Mouse (Mus musculus) heart, postnatal 14 days (tissue): ENCODE measurements around the gene Adamts13. TPM values are rescaled to one million over a fixed set of nuclear protein-coding genes. Genes with fewer than 3 reads are reported as not detected.

ENCODE experiments used
- DNase-seq, 2 experiments: peaks; one replicate each; pipeline ENCODE4 v3.0.0; 2021 to 2022
- intact Hi-C: fragments of 180-260 bp; cut with DNase I; formaldehyde crosslinking; loops from one replicate; pipeline ENCODE4 v1.15.1; 2025
- total RNA-seq, 2 experiments: library from RNA; stranded (reverse); gene quantifications; 2 replicates each; pipeline ENCODE4 v1.2.3; 2021

Adamts13 gene
- total RNA-seq, 2 experiments from 2014 or later = not detected

- intact Hi-C loops = loop anchor here (5.0 kb wide), 1 partner anchor 121 kb away; no protein-coding TSS in a partner anchor
- peak; percentile 85 for DNase-seq
These were observed 54.6 kb downstream of the Adamts13 start, which contains the start of gene Slc2a6 for GRCm38 (mm10) chr2:27027618-27028436. Slc2a6 (minus strand) TSS chr2:27027998.

- intact Hi-C loops = loop anchor here (5.0 kb wide), 1 partner anchor 121 kb away; no protein-coding TSS in a partner anchor
- no peak for DNase-seq
These were observed 55.3 kb downstream of the Adamts13 start for GRCm38 (mm10) chr2:27028437-27029015.

GRCm38 (mm10) chr2:27032361-27032760, 59.1 kb downstream of the Adamts13 start:
- intact Hi-C loops = no loop called here
- DNase-seq = no peak

DNA sequence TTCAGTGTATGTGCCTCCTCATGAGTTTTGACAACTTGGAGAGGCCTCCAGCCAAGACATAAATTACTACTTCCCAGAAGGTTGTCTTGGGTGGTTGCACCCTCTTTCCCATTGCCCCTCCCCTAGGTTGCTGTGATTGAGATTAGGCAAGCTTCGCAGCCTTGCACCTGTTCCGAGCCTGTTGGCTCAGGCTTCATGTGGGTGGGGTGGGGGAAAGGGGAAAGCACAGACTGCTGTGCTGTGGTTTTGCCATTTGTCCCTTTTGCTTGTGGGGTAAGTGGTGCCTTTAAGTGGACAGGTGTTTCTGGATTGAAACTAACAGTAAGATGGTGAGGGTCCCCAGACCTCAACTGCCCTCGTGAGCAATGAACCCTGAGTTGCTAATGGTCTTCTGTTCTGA, 62.8 kb downstream of the Adamts13 start:
- no peak for DNase-seq

DNA sequence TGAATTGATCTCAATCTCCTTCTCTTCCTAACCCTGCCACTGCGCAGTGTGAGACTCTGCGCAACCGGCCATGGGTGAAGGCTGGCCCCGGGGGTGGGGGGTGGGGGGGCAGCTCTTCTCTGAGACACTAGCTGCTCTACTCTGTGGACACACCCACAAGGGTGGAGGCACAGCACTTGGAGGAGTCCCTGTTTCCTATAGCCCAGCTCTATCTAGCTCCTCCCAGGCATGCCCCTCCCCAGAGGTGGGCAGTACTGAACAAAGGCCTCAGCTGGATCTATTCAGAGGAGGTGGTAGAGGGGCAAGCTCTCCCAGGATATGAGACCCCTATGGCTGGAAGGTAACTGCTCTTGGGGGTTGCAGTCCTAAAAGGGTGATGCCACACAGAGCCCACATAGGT, 63.8 kb downstream of the Adamts13 start:
- DNase-seq = no peak

More for the DNA sequence above, 62.8 kb downstream of the Adamts13 start:
- intact Hi-C loops = no loop called here

GRCm38 (mm10) chr2:27038596-27038995, 65.4 kb downstream of the Adamts13 start:
- peak; percentile 70 to 87 for DNase-seq
- intact Hi-C loops = loop anchor here (1.0 to 2.0 kb wide), 4 partner anchors 22 to 391 kb away; no protein-coding TSS in a partner anchor

More for the DNA sequence above, 63.8 kb downstream of the Adamts13 start:
- intact Hi-C loops = no loop called here

DNA sequence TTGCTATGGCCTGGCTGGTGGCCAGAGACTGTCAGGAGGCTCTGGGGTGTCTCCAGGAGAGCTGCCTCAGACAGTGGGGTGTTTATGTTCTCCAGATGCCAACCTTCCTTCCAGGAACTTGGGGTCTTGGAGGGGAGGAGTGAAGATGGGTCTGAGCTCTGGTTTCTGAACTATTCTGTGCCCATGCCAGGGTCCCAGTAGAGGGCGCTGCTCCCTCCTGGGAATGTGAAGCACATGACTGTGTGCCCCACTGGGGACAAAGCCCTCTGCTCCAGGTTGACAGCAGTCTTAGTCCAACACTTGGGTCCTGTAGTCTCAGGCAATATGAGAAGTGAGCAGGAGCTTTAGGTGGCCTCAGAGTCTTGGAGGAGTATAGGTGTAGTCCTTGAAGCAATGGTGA, 66.1 kb downstream of the Adamts13 start:
- intact Hi-C loops = loop anchor here (2.0 kb wide), 2 partner anchors 22 to 192 kb away; no protein-coding TSS in a partner anchor
- DNase-seq = no peak

GRCm38 (mm10) chr2:27042131-27042844, 69.1 kb downstream of the Adamts13 start:
- no peak for DNase-seq
- intact Hi-C loops = loop anchor here (2.0 to 5.0 kb wide), 2 partner anchors 35 to 77 kb away; partner anchors contain the start of gene Adamtsl2

DNA sequence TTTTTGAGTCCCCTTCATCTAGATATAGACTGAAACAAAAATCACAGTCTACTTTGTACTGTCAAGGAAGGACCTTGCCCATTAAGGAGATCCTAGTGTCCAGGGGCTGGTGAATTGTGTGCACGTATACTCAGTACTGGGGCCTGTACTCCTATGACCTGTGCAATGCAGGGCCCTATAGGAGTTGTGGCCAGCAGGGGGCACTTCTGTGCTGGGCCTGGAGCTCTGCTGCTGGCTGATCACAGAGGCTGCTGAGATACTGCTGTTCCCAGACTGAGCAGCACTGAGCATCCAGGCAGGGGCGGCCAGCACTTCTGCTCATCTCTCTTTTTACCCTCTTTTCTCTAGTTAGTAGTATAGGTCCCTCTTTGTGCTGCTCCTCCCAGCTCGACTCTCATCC, 70.2 kb downstream of the Adamts13 start:
- intact Hi-C loops = loop anchor here (1.0 to 5.0 kb wide), 3 partner anchors 34 to 192 kb away; partner anchors contain the start of gene Adamtsl2
- peak; percentile 91 to 95 for DNase-seq

GRCm38 (mm10) chr2:27044166-27044565, 71.0 kb downstream of the Adamts13 start:
- peak; percentile 44 to 57 for DNase-seq
- intact Hi-C loops = loop anchor here (5.0 kb wide), 1 partner anchor 33 kb away; the partner anchor contains the start of gene Adamtsl2

GRCm38 (mm10) chr2:27044641-27045040, 71.4 kb downstream of the Adamts13 start:
- intact Hi-C loops = loop anchor here (5.0 kb wide), 2 partner anchors 33 to 43 kb away; partner anchors contain the start of gene Adamtsl2
- DNase-seq = peak in 1 of 2 experiments; percentile 40

DNA sequence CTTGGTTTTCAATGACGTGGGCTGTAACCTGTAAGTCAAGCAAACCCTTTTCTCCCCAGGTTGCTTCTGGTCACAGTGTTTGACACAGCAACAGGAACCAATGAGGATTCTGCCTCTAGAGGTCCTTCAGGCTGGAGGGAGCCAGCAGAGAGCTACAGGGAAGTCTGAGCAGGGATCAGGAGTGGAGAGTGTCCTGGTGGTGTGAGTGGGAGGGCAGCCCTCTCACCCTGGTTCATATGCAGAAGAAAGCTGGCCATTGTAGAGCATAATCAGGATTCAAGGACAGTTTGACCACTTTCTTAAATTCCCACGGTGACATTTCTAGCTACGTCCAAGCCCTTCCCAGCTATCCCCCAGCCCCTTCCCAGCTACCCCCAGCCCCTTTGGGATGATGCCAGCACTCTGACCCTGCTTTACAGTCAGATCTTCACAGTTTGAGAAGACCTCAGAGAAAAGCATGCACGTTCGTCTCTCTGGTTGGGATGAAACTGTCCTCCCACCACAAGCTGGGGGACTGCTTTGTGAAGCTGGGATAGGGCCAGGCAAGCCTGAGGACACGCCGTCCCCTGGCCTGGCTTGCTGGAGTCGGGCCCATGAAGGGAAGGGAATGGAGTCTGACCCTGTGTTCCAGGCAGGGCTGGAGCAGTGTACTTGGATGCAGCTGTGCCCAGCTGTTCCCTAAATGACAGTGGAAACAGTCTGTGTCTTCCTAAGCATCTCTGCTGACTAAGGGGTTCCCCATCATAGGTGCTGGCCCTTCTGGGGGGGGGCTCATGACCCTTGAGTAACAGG, 73.0 kb downstream of the Adamts13 start:
- intact Hi-C loops = loop anchor here (5.0 kb wide), 1 partner anchor 41 kb away; no protein-coding TSS in a partner anchor
- peak; percentile 89 to 90 for DNase-seq

DNA sequence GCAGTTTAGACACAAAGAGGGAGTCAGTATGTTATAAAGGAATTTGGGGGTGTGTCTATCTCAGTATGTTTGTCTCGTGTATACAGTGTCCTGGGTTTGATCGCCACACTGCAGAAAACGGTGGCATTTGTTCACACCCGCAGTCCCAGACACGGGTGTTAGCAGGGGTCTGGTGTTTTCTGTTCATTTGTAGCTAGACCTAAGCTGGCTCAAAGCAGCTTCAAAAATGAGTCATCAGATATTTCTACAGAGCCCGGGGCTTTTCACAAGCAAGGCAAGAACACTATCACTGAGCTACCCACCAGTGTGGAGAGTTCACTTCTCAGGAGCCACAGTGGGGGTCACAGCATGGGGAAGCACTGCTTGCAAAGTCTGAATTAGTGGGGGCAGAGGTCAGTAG, 76.2 kb downstream of the Adamts13 start:
- intact Hi-C loops = loop anchor here (5.0 kb wide), 1 partner anchor 38 kb away; no protein-coding TSS in a partner anchor
- no peak for DNase-seq

DNA sequence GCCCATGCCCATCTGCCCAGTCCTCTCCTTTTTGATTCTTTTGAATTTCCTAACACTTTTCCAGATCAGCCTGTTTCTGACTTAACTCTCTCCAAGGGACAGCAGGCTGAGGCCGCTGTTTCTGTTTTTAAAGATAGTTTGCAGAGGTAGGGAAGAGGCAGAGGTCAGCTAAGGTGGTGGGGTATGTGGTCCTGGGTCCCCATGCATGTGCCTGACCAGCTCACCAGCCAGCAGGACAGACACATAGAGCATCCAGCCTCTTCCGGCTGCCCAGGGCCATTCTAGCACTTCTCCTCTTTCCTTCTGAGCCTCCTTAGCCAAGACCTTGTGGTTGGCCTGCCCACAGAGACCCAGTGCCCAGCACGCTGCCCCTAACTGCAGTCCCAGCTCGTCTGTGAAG, 85.0 kb downstream of the Adamts13 start:
- DNase-seq = no peak
- intact Hi-C loops = no loop called here

- intact Hi-C loops = no loop called here
- DNase-seq = no peak
These were observed 85.5 kb downstream of the Adamts13 start for GRCm38 (mm10) chr2:27058751-27059150.

DNA sequence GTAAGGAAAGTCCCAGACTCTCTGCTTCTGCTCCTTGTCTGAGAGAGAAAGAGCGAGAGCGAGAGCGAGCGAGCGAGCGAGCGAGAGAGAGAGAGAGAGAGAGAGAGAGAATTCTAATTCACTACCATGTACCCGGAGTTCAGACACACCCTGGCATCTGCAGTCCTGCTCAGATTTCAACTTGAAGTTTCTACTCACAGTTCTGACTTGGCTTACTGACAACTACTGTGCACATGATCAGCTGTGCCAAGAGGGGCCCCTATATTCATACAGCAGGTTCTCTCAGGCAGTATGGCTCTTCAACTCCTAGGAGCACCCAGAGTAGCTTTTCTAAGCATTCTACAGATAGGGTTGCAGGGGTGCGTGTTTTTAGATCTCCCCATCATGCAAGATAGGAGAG, 86.0 kb downstream of the Adamts13 start:
- intact Hi-C loops = no loop called here
- no peak for DNase-seq
